Mouse (Mus musculus) Patski (cell line): ENCODE results near the gene B4galnt3. TPM values are rescaled to one million over a fixed set of nuclear protein-coding genes. Genes with fewer than 3 reads are reported as not detected.

Source experiments
- ATAC-seq: fragments of 100-300 bp; one replicate; pipeline ENCODE4 v1.8.0; 2021
- CTCF ChIA-PET: fragments of 350-600 bp; sonication (Branson Sonifier 250); formaldehyde crosslinking; loops from one replicate; lab custom pipeline; 2022; ENCODE audit warnings: inconsistent platforms; lab: Charles Lee
- POLR2A ChIA-PET: fragments of 350-600 bp; sonication (Branson Sonifier 250); formaldehyde crosslinking; loops from one replicate; lab custom pipeline; 2022; ENCODE audit warnings: antibody characterized with exemption, inconsistent platforms; lab: Charles Lee
- DNase-seq: peaks from one replicate; pipeline ENCODE4 v3.0.0-alpha.2; 2011; ENCODE audit warnings: low read depth, low spot score
- H3K27me3 ChIP-seq: fragments of 371-371 bp; one replicate; pipeline ENCODE4 v1.5.1; 2021
- CTCF ChIP-seq: fragments of 100-300 bp; IDR thresholded peaks from one replicate; pipeline ENCODE4 v1.5.1; 2021
- in situ Hi-C: fragments of 300-500 bp; cut with MboI; formaldehyde crosslinking; loops from 3 replicates; pipeline ENCODE4 v1.11.1; 2018; ENCODE audit warnings: low pct_unique_long_range_greater_than_20kb, mixed read lengths
- polyA plus RNA-seq: library from polyadenylated mRNA; unstranded; gene quantifications from one replicate; pipeline ENCODE4 v1.2.3, GENCODE M21; 2021

The B4galnt3 gene
- 5.3 TPM for polyA plus RNA-seq

- H3K27me3 ChIP-seq: peaks cover 15% of the 10 kb centered on the region
- ChIA-PET CTCF (interaction anchor here (1.0 to 1.4 kb wide), 2 partner anchors 16 to 18 kb away, joined by 3 read pairs; no protein-coding TSS in a partner anchor), POLR2A (interaction anchor here (0.9 kb wide), 1 partner anchor 20 kb away, joined by 4 read pairs; no protein-coding TSS in a partner anchor)
- no peak for TF ChIP-seq CTCF
- DNase-seq (no peak), ATAC-seq (no peak)
- in situ Hi-C loops: no loop called here
Measured at GRCm38 (mm10) chr6:120294056-120294784, at the start of gene B4galnt3, which contains the start of gene D330020A13Rik. TSS of gene B4galnt3 (minus strand) at chr6:120294559. TSS of gene D330020A13Rik (plus strand) at chr6:120294364.

- TF ChIP-seq CTCF: no peak
- ChIA-PET CTCF (interaction anchor here (0.9 to 1.9 kb wide), 2 partner anchors 12 to 13 kb away, joined by 3 to 4 read pairs; no protein-coding TSS in a partner anchor), POLR2A (no interaction called here)
- in situ Hi-C loops: loop anchor here (25.0 kb wide), 1 partner anchor 557 kb away; no protein-coding TSS in a partner anchor
- DNase-seq (no peak), ATAC-seq (no peak)
- no peaks in the 10 kb centered on the region for H3K27me3 ChIP-seq
Measured at GRCm38 (mm10) chr6:120343992-120344391, 49.6 kb upstream of the B4galnt3 start.

GRCm38 (mm10) chr6:120332351-120332750 lies 38.0 kb upstream of the B4galnt3 start:
- ATAC-seq (no peak), DNase-seq (no peak)
- POLR2A ChIA-PET: no interaction called here
- in situ Hi-C loops: loop anchor here (25.0 kb wide), 1 partner anchor 545 kb away; no protein-coding TSS in a partner anchor
- H3K27me3 ChIP-seq: no peaks in the 10 kb centered on the region
- CTCF ChIA-PET: interaction anchor here (0.9 to 1.5 kb wide), 4 partner anchors 11 to 107 kb away, joined by 3 to 4 read pairs (median 3); no protein-coding TSS in a partner anchor
- peak; percentile 54 for TF ChIP-seq CTCF

GRCm38 (mm10) chr6:120324295-120324927 lies 30.1 kb upstream of the B4galnt3 start:
- CTCF ChIA-PET: interaction anchor here (1.0 to 2.7 kb wide), 6 partner anchors 9 to 102 kb away, joined by 3 to 11 read pairs (median 4); no protein-coding TSS in a partner anchor
- in situ Hi-C loops: no loop called here
- peak; percentile 20 for DNase-seq

GRCm38 (mm10) chr6:120320369-120320768 lies 26.0 kb upstream of the B4galnt3 start:
- ATAC-seq (no peak), DNase-seq (no peak)
- ChIA-PET POLR2A (no interaction called here), CTCF (interaction anchor here (0.7 kb wide), 1 partner anchor 181 kb away, joined by 3 read pairs; no protein-coding TSS in a partner anchor)
- in situ Hi-C loops: no loop called here
- H3K27me3 ChIP-seq: no peaks in the 10 kb centered on the region
- TF ChIP-seq CTCF: no peak

More at GRCm38 (mm10) chr6:120324295-120324927, 30.1 kb upstream of the B4galnt3 start:
- POLR2A ChIA-PET: no interaction called here
- no peaks in the 10 kb centered on the region for H3K27me3 ChIP-seq
- ATAC-seq: no peak
- peak; percentile 88 for TF ChIP-seq CTCF

GRCm38 (mm10) chr6:120319129-120319528 lies 24.8 kb upstream of the B4galnt3 start:
- TF ChIP-seq CTCF: no peak
- in situ Hi-C loops: no loop called here
- CTCF ChIA-PET: no interaction called here
- H3K27me3 ChIP-seq: no peaks in the 10 kb centered on the region
- no peak for ATAC-seq
- POLR2A ChIA-PET: no interaction called here
- DNase-seq: no peak

- POLR2A ChIA-PET: no interaction called here
- no peaks in the 10 kb centered on the region for H3K27me3 ChIP-seq
- no peak for ATAC-seq
- no peak for DNase-seq
- in situ Hi-C loops: no loop called here
- CTCF ChIA-PET: no interaction called here
- TF ChIP-seq CTCF: no peak
Measured at GRCm38 (mm10) chr6:120318303-120318940, 24.1 kb upstream of the B4galnt3 start.

- ATAC-seq (no peak), DNase-seq (no peak)
- in situ Hi-C loops: no loop called here
- no peak for TF ChIP-seq CTCF
- ChIA-PET POLR2A (interaction anchor here (0.6 kb wide), 1 partner anchor 11 kb away, joined by 4 read pairs; no protein-coding TSS in a partner anchor), CTCF (interaction anchor here (1.1 kb wide), 1 partner anchor 18 kb away, joined by 3 read pairs; the partner anchor contains the start of genes B4galnt3 and D330020A13Rik)
- H3K27me3 ChIP-seq: no peaks in the 10 kb centered on the region
Measured at GRCm38 (mm10) chr6:120312443-120312842, 18.1 kb upstream of the B4galnt3 start.

GRCm38 (mm10) chr6:120309787-120310186 lies 15.4 kb upstream of the B4galnt3 start:
- no peak for TF ChIP-seq CTCF
- in situ Hi-C loops: no loop called here
- H3K27me3 ChIP-seq: no peaks in the 10 kb centered on the region
- CTCF ChIA-PET: interaction anchor here (1.0 to 1.5 kb wide), 3 partner anchors 10 to 15 kb away, joined by 3 to 6 read pairs (median 4); no protein-coding TSS in a partner anchor
- POLR2A ChIA-PET: interaction anchor here (1.0 kb wide), 1 partner anchor 116 kb away, joined by 3 read pairs; no protein-coding TSS in a partner anchor
- DNase-seq (no peak), ATAC-seq (no peak)

GRCm38 (mm10) chr6:120309338-120309737 lies 15.0 kb upstream of the B4galnt3 start:
- TF ChIP-seq CTCF: no peak
- ChIA-PET POLR2A (interaction anchor here (1.0 kb wide), 1 partner anchor 116 kb away, joined by 3 read pairs; no protein-coding TSS in a partner anchor), CTCF (interaction anchor here (1.4 to 1.8 kb wide), 3 partner anchors 9 to 90 kb away, joined by 3 to 6 read pairs (median 5); no protein-coding TSS in a partner anchor)
- DNase-seq (no peak), ATAC-seq (no peak)
- in situ Hi-C loops: no loop called here
- no peaks in the 10 kb centered on the region for H3K27me3 ChIP-seq
